Mouse (Mus musculus) embryonic facial prominence, embryonic 11.5 days (tissue): ENCODE measurements around the gene Olfr167. TPM values are rescaled to one million over a fixed set of nuclear protein-coding genes. Genes with fewer than 3 reads are reported as not detected.
"Not testable (repeated sequence)": the region's sequence is repeated elsewhere in the genome, so short reads cannot be mapped to it uniquely, and the experiment has no call there.

Source experiments
- ATAC-seq: fragments of 200-750 bp; cut with Nextera tagmentation; replicated peaks from 2 replicates; pipeline ENCODE4 v1.8.0; 2017; ENCODE audit warnings: low read depth; ENCODE audit not compliant: insufficient number of reproducible peaks, low FRiP score, low TSS enrichment
- DNase-seq: peaks from one replicate; pipeline ENCODE4 v3.0.0-alpha.2; 2015; ENCODE audit warnings: low spot score
- H3K27ac ChIP-seq: fragments of 300-500 bp; sonication (generic); replicated peaks from 2 replicates; pipeline ENCODE4 v1.5.1; 2014; ENCODE audit warnings: mild to moderate bottlenecking, low read depth, low read length, control low read depth
- H3K27me3 ChIP-seq: fragments of 300-500 bp; sonication (generic); 2 replicates; pipeline ENCODE4 v1.6.1; 2014; ENCODE audit warnings: mild to moderate bottlenecking, low read length, moderate library complexity, mixed read lengths; ENCODE audit not compliant: control insufficient read depth, insufficient read depth
- H3K36me3 ChIP-seq: fragments of 300-500 bp; sonication (generic); replicated peaks from 2 replicates; pipeline ENCODE4 v1.6.1; 2014; ENCODE audit warnings: low read depth, mild to moderate bottlenecking, low read length, moderate library complexity, mixed read lengths; ENCODE audit not compliant: control insufficient read depth, insufficient read depth
- H3K4me1 ChIP-seq: fragments of 300-500 bp; sonication (generic); 2 replicates; pipeline ENCODE4 v1.6.1; 2014; ENCODE audit warnings: low read length, mixed read lengths; ENCODE audit not compliant: control insufficient read depth, insufficient read depth
- H3K4me2 ChIP-seq: fragments of 300-500 bp; sonication (generic); 2 replicates; pipeline ENCODE4 v1.6.1; 2014; ENCODE audit warnings: low read depth, mild to moderate bottlenecking, control low read depth, low read length, moderate library complexity
- H3K4me3 ChIP-seq: fragments of 300-500 bp; sonication (generic); 2 replicates; pipeline ENCODE4 v1.5.1; 2014; ENCODE audit warnings: low read depth, low read length, control low read depth
- H3K9ac ChIP-seq: fragments of 300-500 bp; sonication (generic); replicated peaks from 2 replicates; pipeline ENCODE4 v1.6.1; 2014; ENCODE audit warnings: mild to moderate bottlenecking, control low read depth, low read length
- H3K9me3 ChIP-seq: fragments of 300-500 bp; sonication (generic); replicated peaks from 2 replicates; pipeline ENCODE4 v1.6.1; 2016; ENCODE audit warnings: mild to moderate bottlenecking, low read length, inconsistent platforms, mixed read lengths; ENCODE audit not compliant: control insufficient read depth
- WGBS: fragments of 180-500 bp; shearing (Covaris S2); extraction: QIAGEN DNeasy Blood & Tissue Kit; methylation state at CpG from one replicate; pipeline ENCODE4 v1.1.7; 2014; 5-methylcytosine and 5-hydroxymethylcytosine counted together
- polyA plus RNA-seq: library from polyadenylated mRNA; unstranded; fragments of >200 nt; fragmentation: Nextera tagmentation; extraction: Ambion mirVana; gene quantifications from 2 replicates; pipeline ENCODE4 v1.2.1, GENCODE M21; 2014

Gene Olfr167
- not detected in 2 replicates for polyA plus RNA-seq

GRCm38 (mm10) chr16:19522166-19522565 is at the start of gene Olfr167:
TSS of gene Olfr167 (minus strand) at chr16:19522266.
- Histone ChIP-seq H3K4me3 (no peak within 1 kb of the TSS), H3K9me3 (no peaks in the 10 kb centered on the region), H3K9ac (no peak within 1 kb of the TSS), H3K27me3 (no peaks in the 10 kb centered on the region), H3K4me1 (no peaks in the 10 kb centered on the region), H3K27ac (no peak within 1 kb of the TSS), H3K36me3 (no peaks in the 10 kb centered on the region), H3K4me2 (no peak within 1 kb of the TSS)
- no peak for DNase-seq
- ATAC-seq: no peak
- 90% methylated on average over 2 of the region's 2 CpGs for WGBS

- 96% methylated on average over 2 of the region's 2 CpGs for WGBS
- not testable (repeated sequence) for H3K4me1 ChIP-seq, H3K9me3 ChIP-seq, H3K27me3 ChIP-seq, H3K36me3 ChIP-seq, H3K4me3 ChIP-seq, DNase-seq, H3K27ac ChIP-seq, H3K4me2 ChIP-seq, H3K9ac ChIP-seq, ATAC-seq
These were observed 49.6 kb upstream of the Olfr167 start, which contains the start of gene Olfr169 for GRCm38 (mm10) chr16:19571709-19572108. TSS of gene Olfr169 (minus strand) at chr16:19571809.

DNA sequence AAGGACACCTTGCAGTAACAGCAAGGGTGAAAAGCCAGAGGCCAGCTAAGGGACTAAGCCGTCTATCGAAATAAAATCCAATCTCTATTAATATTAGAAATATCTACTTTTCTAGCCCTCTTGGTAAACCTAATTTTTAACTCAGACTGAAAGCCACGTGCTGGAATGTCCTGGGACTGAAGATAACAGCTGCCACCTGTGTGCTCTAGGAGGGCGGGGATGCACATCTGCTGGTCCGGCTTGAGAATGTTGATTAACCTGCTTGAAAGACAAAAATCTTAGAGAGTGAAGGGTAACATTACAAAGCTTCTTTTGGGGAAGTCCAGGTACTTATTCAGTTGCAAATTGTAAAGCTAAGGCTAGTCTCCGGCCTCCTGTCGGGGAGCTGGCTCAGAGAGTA is 31.4 kb upstream of the Olfr167 start:
- H3K27me3 ChIP-seq, H3K27ac ChIP-seq, H3K9me3 ChIP-seq, ATAC-seq, H3K4me2 ChIP-seq, H3K36me3 ChIP-seq, DNase-seq, H3K9ac ChIP-seq, H3K4me1 ChIP-seq, H3K4me3 ChIP-seq: not testable (repeated sequence)
- WGBS: 87% methylated on average over 7 of the region's 7 CpGs

DNA sequence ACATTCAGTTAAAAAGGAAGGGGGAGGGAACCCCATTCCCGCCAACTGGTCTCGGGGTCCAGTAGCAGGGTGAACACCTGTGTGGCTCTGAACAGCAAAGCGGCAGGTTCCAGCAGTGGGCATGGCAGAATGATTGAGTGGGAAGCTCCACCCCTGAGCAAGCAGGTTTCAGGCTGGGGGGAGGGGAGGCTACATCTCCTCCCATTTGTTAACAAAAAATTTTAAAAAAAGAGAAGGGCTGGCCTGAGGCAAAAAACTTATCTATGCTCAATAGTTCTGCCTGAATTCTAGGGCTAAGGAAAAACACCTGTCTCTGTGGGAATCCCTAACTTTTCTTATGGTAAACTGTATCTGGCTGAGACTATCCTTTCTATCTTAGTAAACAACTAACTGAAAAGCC is 30.2 kb upstream of the Olfr167 start:
- WGBS: 97% methylated on average over 3 of the region's 3 CpGs
- H3K9ac ChIP-seq, H3K4me3 ChIP-seq, H3K4me2 ChIP-seq, H3K27ac ChIP-seq, ATAC-seq, H3K9me3 ChIP-seq, DNase-seq, H3K36me3 ChIP-seq, H3K27me3 ChIP-seq, H3K4me1 ChIP-seq: not testable (repeated sequence)

DNA sequence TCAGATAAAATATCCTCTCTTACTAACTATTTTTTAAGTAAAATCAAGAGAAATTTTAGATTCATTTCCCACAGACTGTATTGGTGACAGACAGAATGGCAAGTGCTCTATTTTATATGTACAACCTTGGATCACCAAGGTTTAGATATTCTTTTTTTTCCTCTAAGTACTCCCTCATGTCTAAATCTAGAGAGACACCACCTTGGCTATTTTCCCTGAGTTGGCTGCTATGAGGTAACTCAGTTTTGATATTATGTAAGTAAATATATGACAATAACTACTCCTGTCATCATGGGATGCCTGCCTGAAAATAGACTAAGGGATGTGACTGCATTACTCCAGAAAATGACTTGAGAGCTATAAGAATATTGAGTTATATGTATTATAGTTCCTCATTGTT is 13.4 kb upstream of the Olfr167 start, which contains the start of gene Olfr168:
Gene Olfr168, minus strand, starts transcription at position 101 of the 400 bp plus-strand sequence.
- Histone ChIP-seq H3K27me3 (no peaks in the 10 kb centered on the region), H3K36me3 (no peaks in the 10 kb centered on the region), H3K4me1 (no peaks in the 10 kb centered on the region), H3K9ac (no peak within 1 kb of the TSS), H3K9me3 (no peaks in the 10 kb centered on the region), H3K27ac (no peak within 1 kb of the TSS), H3K4me3 (no peak within 1 kb of the TSS), H3K4me2 (no peak within 1 kb of the TSS)
- DNase-seq (no peak), ATAC-seq (no peak)

DNA sequence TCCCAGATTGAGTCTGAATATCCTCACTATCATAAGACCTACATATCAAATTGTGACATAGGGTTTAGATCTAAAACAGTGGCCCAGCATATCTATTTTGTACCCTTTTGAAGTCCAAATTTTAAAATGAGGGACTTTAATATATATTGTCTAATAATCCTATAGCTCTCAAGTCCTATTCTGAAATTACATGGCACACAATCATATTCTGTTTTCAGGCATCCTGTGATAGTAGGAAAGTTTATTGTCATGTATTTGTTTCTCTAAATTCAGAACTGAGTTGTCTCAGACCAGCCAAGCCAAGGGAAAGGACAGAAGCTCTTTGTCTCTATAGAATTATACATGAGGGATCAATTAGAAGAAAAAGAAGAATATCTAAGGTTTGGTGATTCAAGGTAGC is 38.7 kb downstream of the Olfr167 start, which contains the start of gene Olfr166:
Gene Olfr166, plus strand, starts transcription at position 301 of the 400 bp plus-strand sequence.
- no peaks in the 10 kb centered on the region for H3K9me3 ChIP-seq
- H3K4me3 ChIP-seq: no peak within 1 kb of the TSS
- H3K27me3 ChIP-seq: no peaks in the 10 kb centered on the region
- no peak within 1 kb of the TSS for H3K4me2 ChIP-seq
- H3K36me3 ChIP-seq: no peaks in the 10 kb centered on the region; the same call in 1 of the 2 replicates
- H3K9ac ChIP-seq: no peak within 1 kb of the TSS
- DNase-seq (no peak), ATAC-seq (no peak)
- no peaks in the 10 kb centered on the region for H3K4me1 ChIP-seq
- H3K27ac ChIP-seq: no peak within 1 kb of the TSS

DNA sequence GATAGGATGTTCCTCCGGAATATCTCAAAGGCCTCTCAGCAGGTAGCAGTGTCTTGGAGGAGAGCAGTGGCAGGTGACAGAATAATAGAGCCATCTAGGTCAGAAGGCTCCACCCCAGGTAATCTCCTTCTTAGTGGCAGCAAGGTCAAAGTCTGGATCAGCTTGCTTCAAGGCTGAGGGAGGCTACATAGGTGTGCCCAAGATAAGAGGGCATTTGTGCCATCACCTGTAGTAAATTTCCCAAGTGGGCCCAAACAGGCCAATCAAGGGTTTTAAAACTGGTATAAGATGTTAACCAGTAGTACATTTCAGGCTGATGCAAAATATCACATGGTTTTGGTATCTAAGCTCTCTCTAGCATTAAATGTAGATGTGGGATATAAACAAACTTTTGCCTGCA is 57.7 kb downstream of the Olfr167 start:
- Histone ChIP-seq H3K9ac (no peak overlapping the region), H3K27ac (no peak overlapping the region), H3K9me3 (no peaks in the 10 kb centered on the region), H3K27me3 (no peaks in the 10 kb centered on the region), H3K4me1 (no peaks in the 10 kb centered on the region), H3K4me3 (no peak overlapping the region), H3K36me3 (no peaks in the 10 kb centered on the region), H3K4me2 (no peak overlapping the region)
- ATAC-seq: no peak
- WGBS: 100% methylated on average over 1 of the region's 1 CpGs
- DNase-seq: no peak
